Mouse (Mus musculus) left cerebral cortex, adult 8-10 months (tissue): Measurements from ENCODE around the gene Cntn5. TPM values are rescaled to one million over a fixed set of nuclear protein-coding genes. Genes with fewer than 3 reads are reported as not detected.

ENCODE experiments used
- DNase-seq, 2 experiments: peaks; one replicate each; pipeline ENCODE4 v3.0.0; 2022; ENCODE audit warnings: low spot score in 2 of 2
- total RNA-seq, 4 experiments: library from RNA; stranded (reverse); gene quantifications; 2 replicates each; pipeline ENCODE4 v1.2.4; 2022

Gene Cntn5
- 10 to 100 TPM; 19.5 to 25.7 (median 24.1) TPM for total RNA-seq

DNA sequence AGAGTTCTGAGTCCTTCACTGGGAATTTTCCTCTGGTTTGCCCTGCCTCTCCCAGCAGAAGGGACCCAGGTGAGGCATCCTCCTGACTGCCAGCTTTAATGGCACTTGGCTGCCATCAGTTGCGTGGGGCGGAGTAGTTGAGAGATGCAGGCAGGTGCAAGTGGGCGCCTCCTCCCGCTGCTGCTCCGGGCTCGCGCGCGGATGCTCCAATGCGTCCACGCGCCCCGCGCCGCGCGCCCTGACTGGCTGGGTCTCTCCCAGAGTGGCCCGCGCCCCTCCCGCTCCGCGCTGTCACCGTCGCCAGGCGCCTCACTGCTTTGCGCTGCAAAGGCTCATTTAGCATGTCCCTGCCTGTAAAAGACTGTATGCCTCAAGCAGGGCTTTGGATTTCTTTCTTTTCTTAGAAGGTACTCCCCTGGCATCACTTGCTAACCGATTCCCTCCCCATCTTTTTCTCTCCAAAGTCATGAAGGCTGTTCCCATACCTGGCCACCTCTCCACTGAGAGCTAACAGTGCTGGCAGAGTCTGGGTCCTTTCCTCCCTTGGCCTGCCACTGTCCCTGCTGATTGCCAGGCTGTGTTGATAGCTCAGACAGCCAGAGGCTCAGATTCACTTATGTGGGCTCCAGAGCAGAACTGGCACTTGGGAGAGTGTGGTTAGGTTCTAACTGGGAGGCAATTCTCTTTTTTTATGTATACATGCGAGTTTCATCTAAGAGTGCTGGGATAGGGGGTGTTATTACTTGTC lies at the start of gene Cntn5:
Cntn5 (minus strand) TSS at position 160 of the 748 bp plus-strand sequence.
- peak; percentile 59 to 79 for DNase-seq

DNA sequence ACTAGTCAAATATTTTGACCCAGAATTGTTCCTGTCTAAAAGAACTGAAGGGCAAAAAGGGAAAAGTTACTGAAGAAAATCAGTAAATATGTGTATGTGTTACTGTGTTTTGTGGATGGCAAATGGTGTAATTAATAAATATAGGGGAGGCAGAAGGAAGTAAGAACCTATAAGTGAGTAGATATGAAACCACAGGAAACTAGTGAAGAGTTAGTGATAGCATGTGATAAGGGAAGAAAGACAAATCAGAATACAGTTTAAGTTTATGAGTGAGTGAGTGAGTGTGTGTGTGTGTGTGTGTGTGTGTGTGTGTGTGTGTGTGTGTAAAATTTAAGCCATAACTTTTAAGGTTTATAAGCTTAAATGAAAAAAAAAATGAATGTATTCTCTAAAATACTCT lies 45.9 kb upstream of the Cntn5 start:
- DNase-seq, result no peak

- no peak for DNase-seq
Observed at GRCm38 (mm10) chr9:10909573-10909972, 5.0 kb upstream of the Cntn5 start.

DNA sequence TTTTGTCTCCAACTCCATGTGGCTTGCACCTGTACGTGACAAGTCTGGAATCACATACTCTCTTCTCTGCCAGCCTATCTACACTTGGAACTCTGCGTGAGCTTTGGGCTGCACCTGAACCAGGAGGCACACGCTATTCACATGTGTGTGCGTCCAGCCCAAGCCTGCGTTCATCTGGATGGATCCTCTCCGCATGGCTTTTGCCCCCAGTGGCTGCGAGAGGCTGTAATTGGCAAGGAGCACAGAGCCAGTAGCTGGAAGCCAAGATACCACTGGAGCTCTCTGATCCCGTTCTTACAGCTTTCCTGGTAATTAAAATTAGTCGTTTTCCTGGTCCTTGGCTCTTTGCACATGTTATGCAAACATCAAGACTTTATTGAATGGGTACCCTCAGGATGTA lies 1.1 kb upstream of the Cntn5 start:
- DNase-seq, result no peak

DNA sequence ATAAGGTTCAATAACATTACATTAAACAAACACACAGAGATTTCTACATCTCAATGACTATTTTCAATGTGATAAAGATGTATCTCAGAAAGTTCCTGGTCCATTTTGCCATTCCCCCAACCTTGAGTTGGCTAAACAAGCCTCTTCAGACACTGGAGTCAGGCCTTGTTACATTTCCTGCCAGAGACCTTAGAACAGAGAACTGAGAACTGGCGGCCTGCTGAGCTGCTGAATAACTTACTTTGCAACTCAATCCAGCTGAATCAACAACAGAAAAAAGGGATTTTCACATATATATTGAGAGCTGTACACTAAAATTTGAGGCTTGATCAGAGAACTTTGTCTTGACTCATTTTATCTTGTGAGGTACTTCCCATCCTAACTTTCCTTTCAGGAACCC lies 24.8 kb downstream of the Cntn5 start:
- no peak for DNase-seq

- DNase-seq, result no peak
Observed at GRCm38 (mm10) chr9:10873881-10874280, 30.7 kb downstream of the Cntn5 start.

DNA sequence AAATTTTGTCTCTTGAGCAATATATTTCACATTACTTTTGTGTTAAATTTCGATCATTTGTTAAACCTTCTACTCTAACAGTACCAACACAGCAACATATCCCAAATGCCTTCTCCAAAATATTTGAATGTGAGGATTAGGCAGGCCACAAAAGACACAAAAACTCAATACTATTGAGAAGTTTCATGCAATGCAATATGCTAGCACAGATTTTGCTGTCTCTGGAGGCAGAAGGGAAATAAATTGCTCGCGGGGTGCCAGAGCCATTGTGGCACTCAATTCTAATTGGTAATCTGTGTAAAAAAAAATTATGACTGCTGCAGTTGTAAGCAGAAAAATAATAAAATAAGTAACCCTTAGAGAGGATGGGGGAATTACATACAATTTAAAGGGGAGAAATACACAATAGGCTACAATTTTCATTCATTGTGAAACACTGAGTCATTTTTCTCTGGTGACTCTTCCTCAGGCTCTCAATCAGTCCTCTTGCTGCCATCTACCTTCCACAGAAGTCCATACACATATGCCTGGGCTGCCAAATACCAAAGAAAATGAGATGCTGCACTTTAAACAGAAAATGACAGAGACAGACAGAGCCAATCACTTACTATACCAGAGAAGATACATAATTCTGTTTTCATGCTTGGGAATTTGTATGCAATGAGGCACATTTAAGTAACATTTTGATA lies 48.2 kb downstream of the Cntn5 start:
- no peak for DNase-seq

DNA sequence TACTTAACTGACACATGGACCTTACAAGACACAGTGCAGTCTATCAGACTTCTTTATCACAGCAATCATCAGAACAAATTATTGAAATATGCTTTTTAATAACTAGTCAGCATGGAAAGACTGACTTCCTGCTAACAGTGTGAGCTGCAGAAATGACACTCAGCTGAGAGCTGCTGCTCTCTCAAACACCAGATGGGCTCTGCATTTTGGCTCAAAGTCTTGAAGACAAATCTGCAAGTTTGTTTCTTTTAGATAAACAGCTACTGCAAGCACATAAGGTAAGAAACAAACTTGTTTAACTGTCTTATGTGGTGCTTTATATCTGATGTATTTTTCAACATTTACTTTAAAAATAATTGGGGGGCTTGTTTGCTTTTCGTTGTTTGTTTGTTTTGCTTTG lies 87.9 kb downstream of the Cntn5 start:
- no peak for DNase-seq

DNA sequence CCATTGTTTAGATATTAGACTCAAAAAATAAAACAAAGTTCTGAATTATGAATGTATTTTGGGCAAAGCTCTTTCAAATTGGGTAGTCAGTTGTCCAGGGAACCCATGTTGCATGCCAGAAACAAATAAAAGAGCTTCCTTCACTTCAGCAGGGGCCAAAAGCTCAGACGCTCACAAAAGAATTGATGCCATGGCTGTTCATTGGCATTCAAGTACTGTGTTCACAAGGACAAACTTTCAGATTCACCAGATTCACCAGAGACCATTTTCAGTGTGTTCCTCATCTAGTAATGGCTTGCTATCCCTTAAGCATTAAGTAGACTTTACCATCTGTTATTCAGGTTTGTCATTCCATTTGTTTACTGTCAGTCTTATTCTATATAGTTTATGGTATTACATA lies 107.4 kb downstream of the Cntn5 start:
- no peak for DNase-seq

DNA sequence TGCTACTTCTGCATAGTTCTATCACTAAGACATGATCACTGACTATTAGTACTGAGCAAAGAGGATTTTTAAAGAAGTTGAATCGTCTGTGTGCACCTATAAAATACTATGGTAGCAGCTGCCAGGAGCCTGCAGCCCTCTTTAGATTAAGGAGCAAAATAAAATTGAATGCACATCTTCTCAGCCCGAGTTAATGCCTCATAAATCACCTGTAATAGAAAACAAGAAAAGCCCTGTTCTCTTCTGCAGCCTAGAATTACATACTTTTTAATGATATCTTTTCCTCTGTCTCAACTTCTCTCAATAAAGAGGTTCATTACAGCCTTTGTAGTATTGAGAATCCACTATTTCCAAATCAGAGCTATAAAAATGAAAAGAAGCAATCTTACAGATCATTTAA lies 109.5 kb downstream of the Cntn5 start:
- DNase-seq, result no peak

- DNase-seq, result no peak
Observed at GRCm38 (mm10) chr9:10731878-10732277, 172.7 kb downstream of the Cntn5 start.

DNA sequence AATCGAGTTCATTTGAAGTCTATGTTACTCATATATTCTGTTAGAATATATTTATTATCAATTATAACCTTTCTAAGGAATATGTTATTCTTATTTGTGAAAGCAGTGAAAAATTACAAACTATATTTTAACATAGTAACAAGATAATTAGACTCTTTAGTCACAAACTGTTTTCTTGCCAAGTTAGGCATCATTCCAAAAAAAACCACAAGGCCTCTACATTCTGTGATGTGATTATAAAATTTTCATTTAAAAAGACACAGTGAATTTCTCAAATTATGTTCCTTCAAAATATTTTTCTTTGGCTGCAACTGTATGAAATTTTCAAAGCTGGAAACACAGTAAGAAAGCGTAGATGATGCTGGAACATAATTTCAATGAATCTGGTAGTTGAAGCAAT lies 180.4 kb downstream of the Cntn5 start:
- DNase-seq, result no peak

- DNase-seq, result no peak
Observed at GRCm38 (mm10) chr9:10722121-10722520, 182.5 kb downstream of the Cntn5 start.

DNA sequence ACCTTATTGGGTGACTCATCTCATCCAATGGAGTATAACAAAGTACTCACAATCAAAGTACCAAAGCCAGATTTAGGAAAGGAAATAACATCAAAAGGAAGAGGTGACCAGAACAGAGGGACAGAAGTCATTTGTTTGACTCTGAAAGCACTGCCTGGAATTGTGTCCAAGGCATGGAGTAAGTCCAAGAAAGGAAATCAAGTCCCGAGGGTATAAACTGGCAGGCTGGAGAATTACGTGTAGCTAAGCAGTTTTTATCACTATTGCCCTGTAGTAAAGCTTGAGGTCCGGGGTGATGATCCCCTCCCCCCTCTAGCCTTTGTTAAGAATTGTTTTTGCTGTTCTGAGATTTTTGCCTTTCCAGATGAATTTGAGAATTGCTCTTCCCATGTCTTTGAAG lies 185.6 kb downstream of the Cntn5 start:
- no peak for DNase-seq

GRCm38 (mm10) chr9:10713641-10714040 lies 190.9 kb downstream of the Cntn5 start:
- DNase-seq, result no peak

GRCm38 (mm10) chr9:10681646-10682045 lies 222.9 kb downstream of the Cntn5 start:
- DNase-seq, result no peak

DNA sequence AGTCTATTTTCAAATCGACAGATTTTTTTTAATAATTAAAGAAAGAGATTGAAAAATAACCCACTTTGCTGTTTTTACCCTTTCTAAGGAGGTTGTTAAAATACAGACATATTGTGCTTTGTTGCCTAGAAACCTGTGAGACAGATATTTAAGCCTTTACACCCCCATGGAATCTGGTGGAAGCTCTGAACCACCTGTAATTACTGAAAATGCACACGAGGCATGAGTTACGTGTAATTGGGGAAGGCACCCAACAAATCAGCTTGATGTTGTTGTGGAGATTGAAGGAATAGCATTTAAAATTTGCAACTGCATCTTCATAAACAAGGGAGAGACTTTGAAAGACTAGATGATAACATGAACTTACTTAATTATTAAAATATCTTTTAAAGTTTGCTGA lies 223.4 kb downstream of the Cntn5 start:
- no peak for DNase-seq

- no peak for DNase-seq
Observed at GRCm38 (mm10) chr9:10668676-10669075, 235.9 kb downstream of the Cntn5 start.

- no peak for DNase-seq
Observed at GRCm38 (mm10) chr9:10667438-10667837, 237.1 kb downstream of the Cntn5 start.

GRCm38 (mm10) chr9:10665756-10666155 lies 238.8 kb downstream of the Cntn5 start:
- no peak for DNase-seq

- peak in 1 of 2 experiments; percentile 56 for DNase-seq
Observed at GRCm38 (mm10) chr9:10663101-10663500, 241.5 kb downstream of the Cntn5 start.

DNA sequence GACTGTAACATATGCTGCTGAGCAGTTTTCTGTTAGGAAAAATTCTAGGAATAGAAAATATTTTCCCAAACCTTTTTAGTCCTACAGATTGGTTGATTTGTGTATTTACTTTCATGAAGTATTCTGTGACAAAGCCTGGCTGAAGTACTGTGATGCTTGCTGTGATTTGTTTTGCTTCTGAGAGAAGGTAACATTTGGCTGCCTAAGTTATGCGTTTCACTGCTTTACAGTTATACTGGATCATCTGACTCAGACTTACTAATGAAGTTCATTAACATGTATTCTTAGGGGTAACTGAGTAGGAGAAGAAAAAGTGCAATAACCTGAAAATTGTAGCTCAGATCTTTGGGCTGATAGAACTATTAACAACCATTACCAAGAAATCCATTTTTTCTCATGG lies 245.1 kb downstream of the Cntn5 start:
- DNase-seq, result no peak

GRCm38 (mm10) chr9:10658086-10658485 lies 246.5 kb downstream of the Cntn5 start:
- no peak for DNase-seq
